Mouse (Mus musculus) adipocyte (in vitro differentiated cells): ENCODE measurements around the gene Syt12.
A peak's percentile ranks its signal among the peaks of the same experiment; 100 is the strongest.

Experiments
- DNase-seq: peaks from one replicate; pipeline ENCODE4 v3.0.0-alpha.2; 2016; ENCODE audit warnings: low spot score

Syt12 gene

DNA sequence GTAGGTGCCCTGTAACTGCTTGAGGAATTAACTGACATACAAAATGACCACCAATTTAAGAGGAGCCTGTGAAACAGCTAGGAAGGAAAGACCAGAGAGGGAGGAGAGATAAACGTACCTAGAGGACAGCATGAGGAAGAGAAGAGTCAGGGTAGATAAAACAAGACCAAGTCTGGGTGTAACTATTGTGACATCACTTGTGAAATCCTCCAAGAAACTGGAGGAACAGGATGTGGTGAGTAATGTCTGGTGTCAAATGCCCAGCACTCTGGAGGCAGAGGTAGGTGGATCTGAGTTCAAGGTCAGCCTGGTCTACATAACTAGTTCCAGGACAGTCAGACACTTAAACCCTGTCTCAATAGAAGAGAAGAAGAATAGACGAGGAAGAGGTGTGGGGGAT is 68.2 kb downstream of the Syt12 start:
- no peak for DNase-seq

DNA sequence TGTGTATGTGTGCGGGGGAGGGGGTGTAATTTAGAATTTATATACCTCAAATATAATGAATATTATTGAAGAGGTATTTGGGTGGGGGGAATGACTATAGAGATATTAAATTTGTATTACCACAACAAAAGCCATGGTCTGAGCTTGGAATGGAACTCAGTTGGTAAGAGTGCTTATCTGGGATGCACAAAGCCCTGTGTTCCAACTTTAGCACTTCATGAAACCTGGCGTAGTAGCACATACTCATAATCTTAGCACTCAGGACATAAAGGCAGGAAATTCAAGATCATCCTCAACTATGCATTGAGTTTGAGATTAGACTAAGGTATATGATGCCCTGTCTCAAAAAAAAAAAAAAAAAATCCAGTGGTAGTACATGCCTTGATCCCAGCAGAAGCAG is 72.4 kb downstream of the Syt12 start:
- no peak for DNase-seq

DNA sequence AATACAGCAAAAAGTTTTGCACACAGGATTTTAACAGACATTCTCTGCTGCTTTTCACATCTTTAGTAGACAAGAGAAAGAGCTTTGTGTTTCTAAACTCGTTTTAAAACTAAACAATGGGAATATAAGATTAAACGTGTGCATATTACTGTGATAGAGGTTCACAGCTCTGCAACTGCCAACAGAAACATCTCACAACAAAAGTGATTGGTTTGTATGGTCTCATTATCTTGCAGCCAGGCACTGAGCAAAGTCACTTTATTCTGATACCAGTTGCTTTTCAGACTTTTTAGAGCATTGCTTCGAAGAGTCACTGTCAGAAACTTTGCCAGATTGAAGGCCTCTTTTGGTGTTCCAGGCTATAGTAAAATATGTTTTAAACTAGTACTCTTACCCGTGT is 78.3 kb downstream of the Syt12 start:
- no peak for DNase-seq

DNA sequence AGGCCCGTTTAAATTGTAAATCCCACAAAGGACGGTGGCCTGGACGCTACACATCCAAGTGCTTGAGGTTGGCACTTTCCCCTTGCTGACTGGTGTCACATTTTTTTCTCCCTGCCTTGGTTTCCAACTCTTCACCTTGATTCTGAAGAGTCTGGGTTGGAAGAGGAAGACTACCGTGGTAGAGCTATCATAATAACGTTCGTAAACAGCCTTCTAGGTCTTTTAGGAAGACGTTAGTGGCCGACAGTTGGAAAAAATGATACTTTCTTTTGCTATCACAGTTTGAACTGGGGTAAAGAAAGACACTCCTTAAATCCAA is 78.7 kb downstream of the Syt12 start:
- DNase-seq, result no peak

DNA sequence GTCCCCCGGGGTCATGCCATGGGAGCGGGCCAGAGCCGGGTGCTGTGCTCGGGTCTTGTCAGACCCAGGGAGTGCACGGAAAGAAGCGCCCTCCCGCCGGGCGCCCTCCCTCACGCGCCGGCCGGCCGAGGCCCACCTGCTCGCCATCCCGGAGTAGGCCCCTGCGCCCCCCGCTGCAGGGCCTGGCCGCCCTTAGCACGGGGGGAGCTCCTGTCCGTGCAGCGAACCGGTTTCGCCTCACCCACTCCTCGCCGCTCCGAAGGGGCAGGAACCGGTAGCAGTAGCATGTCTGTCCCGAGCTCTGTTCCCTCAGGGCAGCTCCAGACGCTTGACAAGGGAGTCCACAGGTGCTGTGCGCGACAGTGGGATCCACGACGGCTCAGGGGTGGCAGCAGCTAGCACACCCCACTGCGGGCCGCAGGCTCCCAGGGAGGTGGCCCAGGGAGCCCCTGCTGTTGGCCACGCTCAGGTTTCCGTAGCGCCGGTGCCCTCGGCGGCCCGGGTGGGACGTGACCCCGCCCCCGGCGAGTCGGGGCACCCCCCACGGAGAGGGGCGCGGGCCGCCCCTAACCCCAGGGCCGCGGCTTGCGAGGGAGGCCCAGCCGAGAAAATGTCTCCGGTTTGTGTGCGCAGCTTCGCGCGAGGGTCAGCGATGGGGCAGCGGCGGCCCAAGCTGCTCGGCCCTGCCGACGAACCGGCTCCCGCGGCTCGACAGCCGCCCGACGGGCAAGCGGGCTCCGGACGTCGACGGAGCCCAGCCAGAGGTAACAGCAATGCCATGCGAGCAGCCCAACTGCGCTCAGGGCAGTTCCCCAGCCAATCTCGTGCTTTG is 79.2 kb downstream of the Syt12 start, which contains the start of gene Kdm2a:
TSS of gene Kdm2a (minus strand) at position 488 of the 832 bp plus-strand sequence.
- no peak for DNase-seq

DNA sequence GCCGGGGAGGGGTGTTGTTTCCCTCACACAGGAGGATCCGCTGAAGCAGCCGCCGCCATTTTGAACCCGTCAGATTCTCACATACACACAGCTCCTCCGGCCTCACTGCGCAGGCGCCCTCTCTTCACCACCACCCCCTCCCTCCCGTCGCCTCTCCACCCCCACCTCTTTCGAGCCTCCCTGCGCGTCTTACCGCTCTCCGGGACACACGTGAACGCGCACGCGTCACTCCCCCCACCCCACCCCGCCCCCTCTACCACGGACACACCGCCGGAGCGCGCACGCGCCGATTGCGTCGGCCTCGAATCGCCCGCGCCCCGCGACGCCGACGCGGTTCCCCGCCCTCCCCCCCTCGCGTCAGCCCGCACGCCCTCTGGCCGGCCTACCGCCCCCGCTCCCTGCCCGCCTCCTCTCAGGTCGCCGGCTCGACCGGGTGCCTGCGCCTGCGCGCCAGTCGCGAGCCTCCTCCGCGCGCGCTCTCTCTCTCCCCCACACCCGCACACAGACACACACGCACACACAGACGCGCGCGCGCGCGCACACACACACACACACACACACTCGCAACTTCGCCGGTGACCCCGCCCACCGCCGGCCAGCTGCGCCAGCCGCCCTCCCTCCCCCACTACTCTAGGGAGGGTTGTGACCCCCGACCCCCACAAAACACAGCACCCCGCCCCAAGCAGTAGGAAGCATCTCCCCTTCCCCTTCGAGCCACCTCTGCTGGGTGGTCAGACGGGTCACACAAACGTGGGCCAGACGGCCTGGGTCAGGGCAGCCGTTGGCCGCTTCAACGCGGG is 80.0 kb downstream of the Syt12 start:
- DNase-seq, result peak; percentile 99

DNA sequence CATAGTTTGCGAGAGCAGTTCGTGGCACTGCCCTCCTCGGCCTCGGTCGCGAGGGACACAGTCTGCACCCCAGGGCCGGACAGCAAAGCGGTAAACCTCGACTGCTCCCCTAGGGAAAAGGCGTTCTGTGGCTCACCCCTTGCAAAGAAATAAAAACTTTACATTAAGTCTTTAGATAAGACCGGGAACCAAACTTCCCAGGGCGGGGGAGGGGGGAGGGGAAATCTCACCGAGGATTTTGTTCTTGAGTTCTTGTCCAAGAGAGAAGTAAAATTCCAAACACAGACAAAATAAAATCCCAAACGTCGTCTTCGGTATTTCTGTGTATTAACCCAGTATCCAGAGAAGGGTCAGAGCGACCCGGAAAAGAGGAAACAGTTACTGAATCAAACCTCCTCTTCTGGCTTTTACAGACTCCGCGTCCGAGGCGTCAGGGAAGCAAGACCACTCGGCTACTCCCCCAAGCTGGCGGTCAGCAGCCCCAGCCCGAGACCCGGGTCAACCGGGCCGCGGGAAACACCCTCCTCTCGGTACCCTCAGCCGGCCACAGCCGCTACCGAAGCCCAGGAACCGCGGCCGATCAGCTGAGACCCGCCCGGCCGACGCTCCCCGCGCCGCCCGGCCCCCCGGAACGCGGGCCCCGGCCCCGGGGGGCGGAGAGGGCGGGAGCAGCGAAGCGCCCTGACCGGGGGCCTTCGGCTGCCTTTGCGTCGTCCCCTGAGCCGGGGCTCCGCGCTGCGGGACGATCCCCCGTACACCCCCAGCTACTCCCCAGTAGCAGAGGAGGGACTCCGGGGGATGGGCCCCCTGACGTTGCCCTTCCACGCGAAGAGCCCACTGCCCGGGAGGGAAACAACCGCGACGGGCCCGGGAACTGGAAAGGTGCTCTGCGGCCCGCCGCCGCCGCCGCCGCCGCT is 80.9 kb downstream of the Syt12 start:
- peak; percentile 58 for DNase-seq
